In genomic region chr8:51145315-51145714, GRCm38 (mm10) we compare ENCODE assay signal across 19 mouse cellular contexts.
DNase-seq lines count a peak whose midpoint lies in the region; ATAC-seq and TF ChIP-seq lines count a peak whose summit lies in the region.
"Had no signal": no experiment of that assay in that cellular context is flagged by ENCODE, and none has a peak within 500 bp of the region (broad histone marks: within the 10 kb centered on the region; RNA-seq: fewer than 3 reads in every experiment).

No protein-coding gene starts in this region.

- peak; percentile 37 for DNase-seq in forebrain, embryonic 14.5 days (ENCODE audit: low spot score)
- DNase-seq in left cerebral cortex, postnatal 4 days = peak; percentile 19
- DNase-seq in left cerebral cortex, postnatal 25 days (ENCODE audit: low spot score in 2 of 2) = no peak
- DNase-seq in midbrain, postnatal 0 days (ENCODE audit: low spot score) = peak; percentile 25
- DNase-seq in frontal cortex, adult 2 months (ENCODE audit: extremely low spot score in 1 of 2, low spot score in 1 of 2) = no peak
- no peak for DNase-seq in lung, adult 18-20 months
- DNase-seq: adrenal gland, adult 2 months; adrenal gland, postnatal 25 days; cerebellum, adult 2 months; cerebellum, postnatal 25 days; gastrocnemius, postnatal 14 days had no signal

- H3K27me3 ChIP-seq in forebrain, embryonic 14.5 days (replicated peaks; ENCODE audit: control insufficient read depth, insufficient read depth, low read length) = no peaks in the 10 kb centered on the region
- H3K27me3 ChIP-seq in forebrain, embryonic 12.5 days = no peaks in the 10 kb centered on the region
- no peaks in the 10 kb centered on the region for H3K27me3 ChIP-seq in midbrain, embryonic 13.5 days
- no peaks in the 10 kb centered on the region for H3K27me3 ChIP-seq in midbrain, postnatal 0 days (ENCODE audit: insufficient read depth, low read length)
- H3K27me3 ChIP-seq: embryonic facial prominence, embryonic 12.5 days; heart, embryonic 12.5 days; hindbrain, embryonic 15.5 days had no signal

- H3K4me2 ChIP-seq in forebrain, embryonic 14.5 days (ENCODE audit: low read length) = no peak overlapping the region
- no peak overlapping the region for H3K4me2 ChIP-seq in forebrain, embryonic 12.5 days
- H3K4me2 ChIP-seq in midbrain, embryonic 13.5 days (replicated peaks) = no peak overlapping the region
- no peak overlapping the region for H3K4me2 ChIP-seq in midbrain, postnatal 0 days (ENCODE audit: low read depth, low read length, poor library complexity, severe bottlenecking)
- H3K4me2 ChIP-seq: embryonic facial prominence, embryonic 12.5 days; heart, embryonic 12.5 days; hindbrain, embryonic 15.5 days had no signal

- no peaks in the 10 kb centered on the region for H3K9me3 ChIP-seq in forebrain, embryonic 14.5 days (replicated peaks; ENCODE audit: control insufficient read depth, low read length)
- H3K9me3 ChIP-seq in forebrain, embryonic 12.5 days = no peaks in the 10 kb centered on the region
- H3K9me3 ChIP-seq in midbrain, embryonic 13.5 days = no peaks in the 10 kb centered on the region
- no peaks in the 10 kb centered on the region for H3K9me3 ChIP-seq in midbrain, postnatal 0 days (ENCODE audit: low read length)
- H3K9me3 ChIP-seq: embryonic facial prominence, embryonic 12.5 days; heart, embryonic 12.5 days; hindbrain, embryonic 10.5 days; hindbrain, embryonic 15.5 days had no signal

- no peak for ATAC-seq in forebrain, embryonic 14.5 days
- no peak for ATAC-seq in forebrain, embryonic 12.5 days (ENCODE audit: low FRiP score)
- peak; percentile 30; the same call in 1 of the 2 replicates for ATAC-seq in midbrain, embryonic 13.5 days
- ATAC-seq in midbrain, postnatal 0 days (ENCODE audit: low FRiP score) = no peak
- ATAC-seq: inflammation-experienced regulatory T-cells, adult 6 months; intestine, postnatal 0 days had no signal

- no peak overlapping the region for H3K9ac ChIP-seq in forebrain, embryonic 14.5 days (ENCODE audit: low read length)
- no peak overlapping the region for H3K9ac ChIP-seq in forebrain, embryonic 12.5 days
- no peak overlapping the region for H3K9ac ChIP-seq in midbrain, embryonic 13.5 days (replicated peaks)
- H3K9ac ChIP-seq in midbrain, postnatal 0 days (replicated peaks; ENCODE audit: low read length, poor library complexity, severe bottlenecking) = no peak overlapping the region
- H3K9ac ChIP-seq: embryonic facial prominence, embryonic 12.5 days; heart, embryonic 12.5 days; hindbrain, embryonic 15.5 days had no signal

- no peaks in the 10 kb centered on the region for H3K36me3 ChIP-seq in forebrain, embryonic 14.5 days (ENCODE audit: control insufficient read depth, insufficient read depth, low read length)
- H3K36me3 ChIP-seq in forebrain, embryonic 12.5 days (replicated peaks) = no peaks in the 10 kb centered on the region
- H3K36me3 ChIP-seq in midbrain, embryonic 13.5 days = no peaks in the 10 kb centered on the region
- H3K36me3 ChIP-seq in midbrain, postnatal 0 days (ENCODE audit: insufficient read depth, low read length) = no peaks in the 10 kb centered on the region
- H3K36me3 ChIP-seq: embryonic facial prominence, embryonic 12.5 days; heart, embryonic 12.5 days; hindbrain, embryonic 10.5 days; hindbrain, embryonic 15.5 days had no signal

- no peak overlapping the region for H3K4me3 ChIP-seq in forebrain, embryonic 14.5 days (ENCODE audit: low read depth, low read length)
- no peak overlapping the region for H3K4me3 ChIP-seq in forebrain, embryonic 12.5 days (replicated peaks)
- no peak overlapping the region for H3K4me3 ChIP-seq in midbrain, embryonic 13.5 days (replicated peaks)
- H3K4me3 ChIP-seq in midbrain, postnatal 0 days (ENCODE audit: low read depth, low read length) = no peak overlapping the region
- H3K4me3 ChIP-seq: embryonic facial prominence, embryonic 12.5 days; heart, embryonic 12.5 days; hindbrain, embryonic 10.5 days; hindbrain, embryonic 15.5 days had no signal

- H3K4me1 ChIP-seq in forebrain, embryonic 14.5 days (ENCODE audit: control insufficient read depth, insufficient read depth, low read length) = no peaks in the 10 kb centered on the region
- H3K4me1 ChIP-seq in forebrain, embryonic 12.5 days = no peaks in the 10 kb centered on the region
- H3K4me1 ChIP-seq in midbrain, embryonic 13.5 days (replicated peaks) = 0 out of 2 replicates have a peak, but pooled peaks cover 3% of the 10 kb centered on the region
- no peaks in the 10 kb centered on the region for H3K4me1 ChIP-seq in midbrain, postnatal 0 days (ENCODE audit: insufficient read depth, low read length)
- H3K4me1 ChIP-seq: embryonic facial prominence, embryonic 12.5 days; heart, embryonic 12.5 days; hindbrain, embryonic 10.5 days; hindbrain, embryonic 15.5 days had no signal

- TF ChIP-seq CTCF in midbrain, postnatal 0 days (IDR thresholded peaks at IDR 0.05) = no peak

- H3K27ac ChIP-seq in forebrain, embryonic 14.5 days (ENCODE audit: low read depth, low read length) = no peak overlapping the region
- no peak overlapping the region for H3K27ac ChIP-seq in forebrain, embryonic 12.5 days
- no peak overlapping the region for H3K27ac ChIP-seq in midbrain, embryonic 13.5 days
- H3K27ac ChIP-seq in midbrain, postnatal 0 days (ENCODE audit: low read depth, low read length) = no peak overlapping the region
- H3K27ac ChIP-seq: embryonic facial prominence, embryonic 12.5 days; hindbrain, embryonic 10.5 days; hindbrain, embryonic 15.5 days had no signal

- 24% methylated on average over 1 of the region's 1 CpGs for WGBS in forebrain, embryonic 14.5 days
- 53% methylated on average over 1 of the region's 1 CpGs for WGBS in forebrain, embryonic 12.5 days
- 24% methylated on average over 1 of the region's 1 CpGs for WGBS in midbrain, embryonic 13.5 days
- WGBS in midbrain, postnatal 0 days = 12% methylated on average over 1 of the region's 1 CpGs

- intact Hi-C loops in left cerebral cortex, postnatal 4 days (cut with DNase I) = no loop called here
- intact Hi-C loops in left cerebral cortex, postnatal 25 days (cut with DNase I) = no loop called here

Comparison
In these comparisons a context has a peak if more than half of its experiments do, and no peak if none do; other contexts are left out.
1. DNase-seq: peak in forebrain, embryonic 14.5 days (single experiment), left cerebral cortex, postnatal 4 days (single experiment) and midbrain, postnatal 0 days (single experiment); none in left cerebral cortex, postnatal 25 days (0 of 2), frontal cortex, adult 2 months (0 of 2) and lung, adult 18-20 months (0 of 2).